Mouse (Mus musculus) lung, embryonic 15.5 days (tissue): Measurements from ENCODE around the gene Faim2. TPM values are rescaled to one million over a fixed set of nuclear protein-coding genes. Genes with fewer than 3 reads are reported as not detected.

Source experiments
- ATAC-seq: fragments of 200-750 bp; cut with Nextera tagmentation; 2 replicates; pipeline ENCODE4 v1.8.0; 2017; ENCODE audit warnings: moderate number of reproducible peaks, borderline replicate concordance; ENCODE audit not compliant: low FRiP score, low TSS enrichment; ENCODE audit errors: extremely low read depth
- H3K27ac ChIP-seq: fragments of 300-500 bp; sonication (generic); 2 replicates; pipeline ENCODE4 v1.5.1; 2015; ENCODE audit warnings: moderate library complexity, mild to moderate bottlenecking, inconsistent platforms
- H3K27me3 ChIP-seq: fragments of 300-500 bp; sonication (generic); 2 replicates; pipeline ENCODE4 v1.6.1; 2015; ENCODE audit warnings: inconsistent platforms
- H3K36me3 ChIP-seq: fragments of 300-500 bp; sonication (generic); 2 replicates; pipeline ENCODE4 v1.6.1; 2015; ENCODE audit warnings: inconsistent platforms
- H3K4me1 ChIP-seq: fragments of 300-500 bp; sonication (generic); 2 replicates; pipeline ENCODE4 v1.6.1; 2015; ENCODE audit warnings: inconsistent platforms
- H3K4me2 ChIP-seq: fragments of 300-500 bp; sonication (generic); 2 replicates; pipeline ENCODE4 v1.6.1; 2015; ENCODE audit warnings: inconsistent platforms, mild to moderate bottlenecking, moderate library complexity
- H3K4me3 ChIP-seq: fragments of 300-500 bp; sonication (generic); 2 replicates; pipeline ENCODE4 v1.5.1; 2015; ENCODE audit warnings: mild to moderate bottlenecking, inconsistent platforms
- H3K9ac ChIP-seq: fragments of 300-500 bp; sonication (generic); 2 replicates; pipeline ENCODE4 v1.6.1; 2015; ENCODE audit warnings: inconsistent platforms
- H3K9me3 ChIP-seq: fragments of 300-500 bp; sonication (generic); 2 replicates; pipeline ENCODE4 v1.6.1; 2016; ENCODE audit warnings: inconsistent platforms
- WGBS: fragments of 180-500 bp; shearing (Covaris S2); methylation state at CpG from one replicate; pipeline ENCODE4 v1.1.7; 2015; 5-methylcytosine and 5-hydroxymethylcytosine counted together
- polyA plus RNA-seq: library from polyadenylated mRNA; unstranded; fragments of >200 nt; fragmentation: Nextera tagmentation; extraction: Ambion mirVana; gene quantifications from 2 replicates; pipeline ENCODE4 v1.2.1, GENCODE M21; 2015

Gene Faim2
- polyA plus RNA-seq = 1.1 and 1.4 TPM in 2 replicates

DNA sequence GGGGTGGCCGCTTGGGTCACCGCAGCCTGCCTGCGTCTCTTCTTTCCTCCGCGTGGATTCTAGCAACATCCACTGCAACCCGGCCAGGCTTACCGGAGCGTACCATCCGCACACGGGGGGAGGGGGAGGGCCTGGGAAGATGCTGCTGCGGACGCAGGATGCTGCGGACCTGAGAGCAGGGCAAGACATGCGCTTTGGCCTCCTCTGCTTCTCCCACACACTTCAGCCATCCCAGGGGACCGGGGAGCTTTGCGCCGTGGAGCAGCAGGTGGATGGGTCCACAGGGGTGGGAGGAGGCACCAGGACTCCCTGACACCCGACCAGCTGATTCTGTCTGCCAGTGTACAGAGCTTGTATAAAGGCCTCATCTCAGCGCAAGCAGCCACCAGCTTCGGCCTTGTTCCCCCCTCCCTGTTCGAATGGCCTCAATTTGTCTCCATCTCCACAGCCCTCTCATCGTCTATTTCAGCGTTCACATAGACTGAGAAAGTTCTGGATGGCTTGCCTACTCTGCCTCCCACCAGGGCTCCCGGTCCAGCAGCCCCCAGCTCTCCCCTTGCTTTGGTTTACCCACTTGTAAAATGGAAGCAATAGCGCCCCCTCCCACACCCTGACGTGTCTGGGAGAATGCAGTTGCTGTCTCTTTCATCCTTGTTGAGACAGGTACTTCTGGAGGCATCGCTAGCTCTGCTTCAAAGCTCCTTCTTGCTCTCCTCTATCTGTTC lies at the start of gene Faim2:
Gene Faim2, minus strand, starts transcription at position 537 of the 725 bp plus-strand sequence.
- Histone ChIP-seq H3K4me2 (no peak within 1 kb of the TSS), H3K9ac (no peak within 1 kb of the TSS), H3K36me3 (no peaks in the 10 kb centered on the region), H3K4me1 (peaks cover 21% of the 10 kb centered on the region), H3K4me3 (no peak within 1 kb of the TSS), H3K9me3 (no peaks in the 10 kb centered on the region), H3K27me3 (peaks cover 29% of the 10 kb centered on the region; the same call in 1 of the 2 replicates), H3K27ac (peak within 1 kb of the TSS; percentile 56)
- no peak for ATAC-seq
- 18% methylated on average over 26 of the region's 27 CpGs for WGBS

DNA sequence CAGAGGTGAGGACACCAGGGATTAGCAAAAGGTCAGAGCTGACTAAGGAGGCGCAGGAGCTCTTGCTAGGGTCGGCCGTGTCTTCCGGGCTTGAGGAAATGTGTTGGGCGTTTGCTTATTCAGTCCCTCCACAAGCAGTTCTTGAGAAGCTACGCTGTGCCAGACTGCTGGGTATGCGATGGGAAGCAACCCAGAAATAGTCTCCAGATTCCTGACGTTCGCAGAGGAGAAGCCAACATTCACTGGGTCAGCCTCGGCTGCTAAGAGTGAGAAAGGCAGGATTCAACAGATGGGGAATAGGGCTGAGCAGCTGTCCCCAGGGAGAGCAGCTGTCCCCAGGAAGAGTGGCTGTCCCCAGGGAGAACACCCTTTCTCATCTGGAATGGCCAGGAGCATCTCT lies 41.2 kb upstream of the Faim2 start:
- H3K27me3 ChIP-seq = peaks cover 2% of the 10 kb centered on the region; the same call in 1 of the 2 replicates
- no peak overlapping the region for H3K9ac ChIP-seq
- no peak overlapping the region for H3K4me3 ChIP-seq
- 0 out of 2 replicates have a peak, but pooled peaks cover 4% of the 10 kb centered on the region for H3K4me1 ChIP-seq
- 62% methylated on average over 10 of the region's 10 CpGs for WGBS
- no peak overlapping the region for H3K4me2 ChIP-seq
- no peak overlapping the region for H3K27ac ChIP-seq
- no peaks in the 10 kb centered on the region for H3K9me3 ChIP-seq
- no peak for ATAC-seq
- no peaks in the 10 kb centered on the region for H3K36me3 ChIP-seq

DNA sequence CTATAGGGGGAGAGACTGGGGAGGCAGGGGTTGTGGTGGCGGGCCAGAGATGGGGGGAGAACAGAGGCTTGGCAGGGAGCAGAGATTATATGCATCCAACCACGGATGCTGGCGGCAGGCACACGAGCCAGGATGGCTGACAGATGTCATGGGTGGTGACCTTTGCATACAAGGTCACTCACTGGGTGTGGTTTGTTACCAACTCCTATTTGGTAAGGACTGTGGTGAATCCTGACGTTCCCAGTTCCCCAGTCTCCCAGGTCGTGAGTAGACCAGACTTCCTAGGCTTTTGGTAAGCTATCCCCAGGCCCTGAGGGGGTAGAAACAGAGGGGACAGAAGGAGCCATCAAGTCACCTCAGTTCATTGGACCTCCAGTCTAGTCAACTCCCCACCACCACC lies 40.7 kb upstream of the Faim2 start:
- Histone ChIP-seq H3K4me3 (no peak overlapping the region), H3K9me3 (no peaks in the 10 kb centered on the region), H3K27me3 (no peaks in the 10 kb centered on the region), H3K36me3 (no peaks in the 10 kb centered on the region), H3K4me2 (no peak overlapping the region), H3K9ac (no peak overlapping the region), H3K4me1 (0 out of 2 replicates have a peak, but pooled peaks cover 8% of the 10 kb centered on the region), H3K27ac (no peak overlapping the region)
- no peak for ATAC-seq
- WGBS = 72% methylated on average over 6 of the region's 6 CpGs

DNA sequence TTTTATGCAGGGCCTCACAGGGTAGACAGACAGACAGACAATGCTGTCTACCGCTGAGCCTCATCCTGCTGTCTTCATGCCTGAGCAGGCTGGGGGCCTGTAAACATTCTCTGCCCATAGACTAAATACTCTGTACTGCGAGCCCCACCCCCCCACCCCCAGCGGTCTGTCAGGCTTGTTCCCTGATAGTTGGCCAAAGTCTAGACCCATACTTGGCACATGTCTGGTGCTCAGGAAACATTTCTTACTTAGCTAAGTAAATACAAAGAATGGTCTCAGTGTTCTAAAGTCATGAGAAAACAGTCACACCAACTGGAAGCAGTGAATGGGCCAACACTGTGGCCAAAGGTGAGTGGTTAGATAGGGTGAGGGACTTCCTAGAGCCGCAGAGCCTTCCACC lies 39.4 kb upstream of the Faim2 start:
- no peaks in the 10 kb centered on the region for H3K9me3 ChIP-seq
- peak overlapping the region; percentile 2; the same call in 1 of the 2 replicates for H3K27ac ChIP-seq
- H3K36me3 ChIP-seq = no peaks in the 10 kb centered on the region
- no peak overlapping the region for H3K9ac ChIP-seq
- no peak overlapping the region for H3K4me3 ChIP-seq
- no peaks in the 10 kb centered on the region for H3K27me3 ChIP-seq
- H3K4me1 ChIP-seq = 0 out of 2 replicates have a peak, but pooled peaks cover 8% of the 10 kb centered on the region
- 38% methylated on average over 4 of the region's 4 CpGs for WGBS
- H3K4me2 ChIP-seq = no peak overlapping the region
- no peak for ATAC-seq

DNA sequence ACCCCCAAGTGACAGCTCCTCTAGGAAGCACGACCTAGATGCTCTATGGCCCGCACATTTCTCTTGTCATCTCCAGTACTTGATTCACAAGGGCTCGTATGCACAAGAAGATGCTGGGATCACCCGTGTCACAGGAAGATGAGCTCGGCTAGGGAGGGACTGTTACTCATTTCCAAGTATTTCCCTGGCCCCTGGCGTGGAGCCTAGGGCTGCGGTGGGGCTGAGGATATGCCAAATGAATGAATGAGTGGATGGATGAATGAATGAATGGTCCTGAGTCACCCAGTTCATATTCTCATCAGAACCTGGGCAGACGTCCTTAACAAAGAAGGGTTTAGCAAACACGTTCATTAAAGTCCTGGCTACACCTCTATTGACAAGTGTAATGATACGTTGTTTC lies 32.3 kb upstream of the Faim2 start:
- ATAC-seq = no peak
- no peak overlapping the region for H3K4me2 ChIP-seq
- no peaks in the 10 kb centered on the region for H3K36me3 ChIP-seq
- H3K27me3 ChIP-seq = no peaks in the 10 kb centered on the region
- 0 out of 2 replicates have a peak, but pooled peaks cover 4% of the 10 kb centered on the region for H3K4me1 ChIP-seq
- no peak overlapping the region for H3K9ac ChIP-seq
- no peak overlapping the region for H3K4me3 ChIP-seq
- H3K9me3 ChIP-seq = no peaks in the 10 kb centered on the region
- no peak overlapping the region for H3K27ac ChIP-seq
- WGBS = 65% methylated on average over 10 of the region's 10 CpGs

DNA sequence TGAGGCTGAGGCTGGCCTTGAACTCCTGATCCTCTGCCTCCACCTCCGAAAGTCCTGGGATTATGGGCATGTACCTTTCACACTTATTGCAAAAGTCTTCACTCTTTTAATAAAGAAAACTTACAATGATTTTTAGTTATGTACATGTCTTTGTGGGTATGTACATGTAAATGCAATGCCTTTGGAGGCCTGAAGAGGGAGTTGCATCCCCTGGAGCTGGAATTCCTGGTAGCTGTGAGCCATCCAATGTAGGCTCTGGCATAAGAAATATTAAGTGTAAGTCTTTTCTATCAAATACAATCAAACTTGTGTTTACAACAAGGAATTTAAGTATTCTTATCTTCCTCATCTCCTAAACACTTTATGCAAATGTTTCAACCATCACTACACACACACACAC lies 31.0 kb upstream of the Faim2 start:
- Histone ChIP-seq H3K27ac (no peak overlapping the region), H3K4me3 (no peak overlapping the region), H3K9me3 (no peaks in the 10 kb centered on the region), H3K4me2 (no peak overlapping the region), H3K27me3 (no peaks in the 10 kb centered on the region), H3K9ac (no peak overlapping the region), H3K36me3 (no peaks in the 10 kb centered on the region), H3K4me1 (0 out of 2 replicates have a peak, but pooled peaks cover 2% of the 10 kb centered on the region)
- no peak for ATAC-seq
- WGBS = 74% methylated on average over 1 of the region's 1 CpGs

DNA sequence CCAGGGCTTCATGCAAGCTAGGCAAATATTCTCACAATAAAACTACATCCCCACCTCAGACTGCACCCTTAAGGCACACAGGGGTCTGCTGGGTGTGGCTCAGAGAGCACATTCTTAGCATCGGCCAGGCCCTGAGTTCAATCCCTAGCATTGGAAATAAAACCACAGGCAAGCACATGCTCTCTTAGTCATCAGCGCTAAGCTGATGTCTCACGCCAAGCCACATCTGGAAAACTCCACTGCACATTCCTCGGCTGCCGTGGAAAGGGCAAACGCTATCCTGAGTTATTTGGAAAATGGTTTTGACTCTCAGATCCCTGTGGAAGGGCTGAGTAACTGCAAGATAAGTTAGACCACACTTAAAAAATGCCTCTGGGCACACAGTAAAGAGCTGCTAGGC lies 25.8 kb upstream of the Faim2 start:
- WGBS = 34% methylated on average over 6 of the region's 6 CpGs
- H3K27ac ChIP-seq = no peak overlapping the region
- no peak overlapping the region for H3K4me3 ChIP-seq
- no peak for ATAC-seq
- H3K9me3 ChIP-seq = no peaks in the 10 kb centered on the region
- no peak overlapping the region for H3K9ac ChIP-seq
- no peaks in the 10 kb centered on the region for H3K27me3 ChIP-seq
- H3K4me1 ChIP-seq = no peaks in the 10 kb centered on the region
- no peaks in the 10 kb centered on the region for H3K36me3 ChIP-seq
- no peak overlapping the region for H3K4me2 ChIP-seq

DNA sequence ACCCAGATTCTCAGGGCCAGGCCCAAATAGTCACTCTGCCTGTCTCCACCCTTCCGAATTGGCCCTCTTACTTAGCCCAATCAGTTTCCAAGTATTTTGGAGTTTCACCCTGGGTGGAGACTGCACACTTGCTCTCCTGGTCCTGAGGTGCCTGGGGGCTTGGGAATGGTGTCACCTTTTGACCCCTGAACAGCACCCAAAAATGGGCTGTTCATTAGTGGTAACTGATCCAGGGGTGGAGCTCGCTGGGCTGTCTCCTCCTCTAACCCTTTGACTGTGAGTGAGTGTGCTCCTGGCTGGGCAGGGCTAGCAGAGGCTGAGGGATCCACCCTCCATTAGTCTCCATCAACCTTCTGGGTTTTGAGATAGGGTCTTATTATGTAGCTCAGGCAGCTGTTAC lies 21.9 kb upstream of the Faim2 start:
- Histone ChIP-seq H3K4me3 (no peak overlapping the region), H3K27ac (no peak overlapping the region), H3K4me2 (no peak overlapping the region), H3K9ac (no peak overlapping the region), H3K27me3 (no peaks in the 10 kb centered on the region), H3K36me3 (no peaks in the 10 kb centered on the region), H3K9me3 (no peaks in the 10 kb centered on the region), H3K4me1 (no peaks in the 10 kb centered on the region)
- no peak for ATAC-seq
- WGBS = 45% methylated on average over 2 of the region's 2 CpGs

DNA sequence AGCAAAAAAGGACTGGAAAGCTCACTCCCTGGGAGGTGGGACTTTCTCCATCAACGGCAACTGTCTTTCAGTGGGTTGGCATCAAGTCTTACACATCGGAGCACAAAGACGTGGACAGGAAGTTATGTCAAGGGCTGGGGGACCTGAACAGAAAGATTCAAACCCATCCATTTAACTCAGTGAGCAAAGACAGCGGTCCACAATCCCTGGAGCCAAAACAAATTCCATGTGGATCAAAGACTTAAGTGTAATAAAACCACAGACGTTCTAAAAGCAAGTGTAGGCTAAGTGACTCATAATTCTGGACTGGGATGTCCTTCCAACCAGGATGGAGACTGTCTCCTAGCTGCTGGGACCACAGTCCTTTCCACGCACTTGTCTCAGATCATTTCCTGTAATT lies 19.8 kb upstream of the Faim2 start:
- ATAC-seq = no peak
- WGBS = 70% methylated on average over 6 of the region's 6 CpGs
- H3K36me3 ChIP-seq = no peaks in the 10 kb centered on the region
- no peak overlapping the region for H3K4me2 ChIP-seq
- H3K27ac ChIP-seq = no peak overlapping the region
- H3K4me1 ChIP-seq = no peaks in the 10 kb centered on the region
- no peak overlapping the region for H3K4me3 ChIP-seq
- no peaks in the 10 kb centered on the region; the same call in 1 of the 2 replicates for H3K27me3 ChIP-seq
- H3K9ac ChIP-seq = no peak overlapping the region
- no peaks in the 10 kb centered on the region for H3K9me3 ChIP-seq

DNA sequence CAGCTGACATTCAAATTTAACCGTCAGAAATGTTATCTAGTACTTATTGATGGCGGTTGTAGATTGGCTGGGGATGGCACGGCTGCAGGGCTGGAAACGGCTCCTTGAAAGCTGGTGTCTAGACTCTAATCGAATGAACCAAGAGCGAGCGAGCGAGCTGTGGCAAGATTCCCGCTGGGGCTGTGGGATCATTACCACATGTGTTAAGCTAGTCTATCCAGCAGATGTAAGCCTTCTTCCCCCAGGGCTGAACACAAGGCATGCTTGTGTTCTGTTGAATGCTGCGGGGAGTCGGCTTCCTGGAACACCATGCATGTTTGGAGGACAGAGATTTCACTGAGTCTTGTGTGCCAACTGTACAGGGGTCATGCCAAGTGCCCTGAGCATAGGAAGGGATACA lies 18.6 kb upstream of the Faim2 start:
- Histone ChIP-seq H3K4me1 (no peaks in the 10 kb centered on the region), H3K36me3 (no peaks in the 10 kb centered on the region), H3K4me2 (no peak overlapping the region), H3K27ac (no peak overlapping the region), H3K4me3 (no peak overlapping the region), H3K27me3 (no peaks in the 10 kb centered on the region; the same call in 1 of the 2 replicates), H3K9me3 (no peaks in the 10 kb centered on the region), H3K9ac (no peak overlapping the region)
- 68% methylated on average over 11 of the region's 11 CpGs for WGBS
- ATAC-seq = no peak

DNA sequence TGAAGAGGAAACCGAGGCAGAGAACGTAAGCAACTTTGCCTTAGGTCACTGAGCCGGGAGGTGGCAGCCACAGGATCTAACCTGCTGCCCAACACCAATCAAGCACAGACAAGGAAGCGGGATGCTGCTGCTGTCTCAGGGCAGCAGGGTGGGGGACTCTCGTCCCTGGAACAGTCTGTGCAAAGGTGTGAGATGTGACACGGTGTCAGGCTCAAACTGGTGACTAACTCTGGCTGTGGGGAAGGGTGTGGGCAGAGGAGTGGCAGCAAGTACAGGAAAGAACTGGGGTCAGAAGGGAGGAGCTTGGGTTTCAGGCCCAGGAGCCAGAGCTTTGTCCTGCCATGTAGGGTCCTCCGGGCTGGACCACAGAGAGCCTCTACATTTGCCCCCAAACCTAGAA lies 16.1 kb upstream of the Faim2 start:
- Histone ChIP-seq H3K4me3 (no peak overlapping the region), H3K27ac (no peak overlapping the region), H3K27me3 (no peaks in the 10 kb centered on the region; the same call in 1 of the 2 replicates), H3K4me1 (no peaks in the 10 kb centered on the region), H3K9me3 (no peaks in the 10 kb centered on the region), H3K4me2 (no peak overlapping the region), H3K9ac (no peak overlapping the region), H3K36me3 (no peaks in the 10 kb centered on the region)
- 46% methylated on average over 7 of the region's 7 CpGs for WGBS
- ATAC-seq = no peak

DNA sequence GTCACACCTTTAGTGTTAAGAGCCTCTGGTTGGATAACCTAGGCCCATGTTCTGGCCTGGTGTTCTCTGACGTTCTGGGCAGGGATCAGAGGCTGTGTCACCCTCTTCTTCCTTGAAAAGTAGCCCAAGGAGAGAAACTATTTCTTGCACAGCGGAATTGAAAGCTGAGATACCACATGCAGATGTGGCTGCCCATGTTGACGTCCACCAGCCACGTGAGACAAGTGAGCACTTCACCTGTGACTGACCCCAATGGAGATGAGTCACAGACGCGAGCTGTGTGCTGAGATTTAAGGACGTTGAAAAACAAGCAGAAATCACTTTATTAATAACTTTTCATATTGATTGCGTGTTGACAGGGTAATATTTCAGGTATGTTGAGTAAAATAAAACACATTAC lies 11.9 kb upstream of the Faim2 start:
- Histone ChIP-seq H3K9me3 (no peaks in the 10 kb centered on the region), H3K27ac (no peak overlapping the region), H3K4me3 (no peak overlapping the region), H3K36me3 (no peaks in the 10 kb centered on the region), H3K9ac (no peak overlapping the region), H3K27me3 (no peaks in the 10 kb centered on the region; the same call in 1 of the 2 replicates), H3K4me2 (no peak overlapping the region), H3K4me1 (no peaks in the 10 kb centered on the region)
- WGBS = 38% methylated on average over 8 of the region's 8 CpGs
- no peak for ATAC-seq
